Mouse (Mus musculus): ENCODE results near the gene Pdgfra. TPM values are rescaled to one million over a fixed set of nuclear protein-coding genes. Genes with fewer than 3 reads are reported as not detected.

The Pdgfra gene
- polyA plus RNA-seq, 1 experiment: 2.1 TPM

DNA sequence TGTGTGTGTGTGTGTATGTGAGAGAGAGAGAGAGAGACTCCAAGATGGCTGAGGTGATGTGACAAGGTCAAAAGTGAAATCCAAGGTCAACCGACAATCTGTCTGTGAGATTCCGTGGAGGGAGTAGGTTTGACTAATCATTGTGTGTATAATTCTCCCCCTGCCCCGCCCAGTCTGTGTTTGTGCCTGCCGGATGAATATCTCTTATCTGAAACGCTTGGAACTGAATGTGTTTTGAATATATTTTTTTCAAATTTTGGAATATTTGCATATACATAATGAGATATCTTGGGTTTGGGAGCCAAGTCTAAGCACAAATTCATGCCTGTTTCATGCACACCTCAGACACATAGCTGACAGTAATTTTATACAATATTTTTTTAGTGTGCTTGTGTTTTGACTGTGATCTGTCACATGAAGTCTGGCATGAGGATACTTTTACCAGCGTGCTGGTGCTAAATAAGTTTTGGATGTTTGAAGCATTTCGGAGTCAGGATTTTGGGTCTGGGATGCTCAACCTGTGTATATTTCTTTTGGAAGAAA lies 32.7 kb downstream of the Pdgfra start:
- Histone ChIP-seq H3K4me1 (ENCODE audit: control insufficient read depth, insufficient read depth, low read length) (no peaks in the 10 kb centered on the region), H3K36me3 (ENCODE audit: control insufficient read depth, insufficient read depth, low read length, poor library complexity, severe bottlenecking) (no peaks in the 10 kb centered on the region), H3K9ac (ENCODE audit: low read depth, poor library complexity, severe bottlenecking) (no peak overlapping the region), H3K4me3 (ENCODE audit: low read depth, low read length) (no peak overlapping the region), H3K27ac (ENCODE audit: insufficient read depth, low read length) (no peak overlapping the region), H3K27me3 (ENCODE audit: control insufficient read depth, insufficient read depth, low read length, poor library complexity, severe bottlenecking) (no peaks in the 10 kb centered on the region), H3K9me3 (replicated peaks; ENCODE audit: control insufficient read depth, insufficient read depth, low read length, poor library complexity, severe bottlenecking) (no peaks in the 10 kb centered on the region)
- TF ChIP-seq EP300 (IDR thresholded peaks at IDR 0.05; ENCODE audit: insufficient read depth, low read depth, low read length): no peak
- no peak for TF ChIP-seq POLR2A (IDR thresholded peaks at IDR 0.05; ENCODE audit: insufficient read depth, low read length)
- TF ChIP-seq CTCF (IDR thresholded peaks at IDR 0.05; ENCODE audit: low read depth, low read length): no peak

- Histone ChIP-seq H3K4me1 (ENCODE audit: control insufficient read depth, insufficient read depth, low read length) (no peaks in the 10 kb centered on the region), H3K27ac (ENCODE audit: insufficient read depth, low read length) (no peak overlapping the region), H3K36me3 (ENCODE audit: control insufficient read depth, insufficient read depth, low read length, poor library complexity, severe bottlenecking) (no peaks in the 10 kb centered on the region), H3K9ac (ENCODE audit: low read depth, poor library complexity, severe bottlenecking) (no peak overlapping the region), H3K27me3 (ENCODE audit: control insufficient read depth, insufficient read depth, low read length, poor library complexity, severe bottlenecking) (no peaks in the 10 kb centered on the region), H3K9me3 (replicated peaks; ENCODE audit: control insufficient read depth, insufficient read depth, low read length, poor library complexity, severe bottlenecking) (no peaks in the 10 kb centered on the region), H3K4me3 (ENCODE audit: low read depth, low read length) (no peak overlapping the region)
- TF ChIP-seq POLR2A (IDR thresholded peaks at IDR 0.05; ENCODE audit: insufficient read depth, low read length) (no peak), CTCF (IDR thresholded peaks at IDR 0.05; ENCODE audit: low read depth, low read length) (no peak), EP300 (IDR thresholded peaks at IDR 0.05; ENCODE audit: insufficient read depth, low read depth, low read length) (no peak)
Measured at GRCm38 (mm10) chr5:75185584-75185983, 33.5 kb downstream of the Pdgfra start.

- Histone ChIP-seq H3K36me3 (ENCODE audit: control insufficient read depth, insufficient read depth, low read length, poor library complexity, severe bottlenecking) (no peaks in the 10 kb centered on the region), H3K9ac (ENCODE audit: low read depth, poor library complexity, severe bottlenecking) (no peak overlapping the region), H3K27me3 (ENCODE audit: control insufficient read depth, insufficient read depth, low read length, poor library complexity, severe bottlenecking) (no peaks in the 10 kb centered on the region), H3K4me3 (ENCODE audit: low read depth, low read length) (no peak overlapping the region), H3K9me3 (replicated peaks; ENCODE audit: control insufficient read depth, insufficient read depth, low read length, poor library complexity, severe bottlenecking) (no peaks in the 10 kb centered on the region), H3K27ac (ENCODE audit: insufficient read depth, low read length) (no peak overlapping the region), H3K4me1 (ENCODE audit: control insufficient read depth, insufficient read depth, low read length) (no peaks in the 10 kb centered on the region)
- TF ChIP-seq CTCF (IDR thresholded peaks at IDR 0.05; ENCODE audit: low read depth, low read length): no peak
- no peak for TF ChIP-seq POLR2A (IDR thresholded peaks at IDR 0.05; ENCODE audit: insufficient read depth, low read length)
- no peak for TF ChIP-seq EP300 (IDR thresholded peaks at IDR 0.05; ENCODE audit: insufficient read depth, low read depth, low read length)
Measured at GRCm38 (mm10) chr5:75189319-75189987, 37.4 kb downstream of the Pdgfra start.

DNA sequence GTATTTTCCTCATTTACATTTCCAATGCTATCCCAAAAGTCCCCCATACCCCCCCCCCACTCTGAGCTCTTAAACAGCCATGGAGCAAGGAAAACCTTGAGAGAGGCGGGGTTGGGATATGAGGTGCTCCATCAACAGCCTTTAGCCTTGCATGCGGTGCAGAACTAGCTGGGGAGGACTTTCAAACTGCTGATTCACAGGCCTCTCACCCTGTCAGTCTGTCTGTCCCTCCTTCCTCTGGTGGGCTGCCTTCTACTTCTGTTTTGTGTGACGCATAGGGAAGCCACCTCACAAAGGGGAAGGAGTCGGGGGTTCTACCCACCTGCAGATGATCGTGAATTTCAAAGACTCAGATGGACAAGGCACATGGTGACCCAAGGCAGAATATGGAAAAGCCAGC lies 41.0 kb downstream of the Pdgfra start:
- H3K4me3 ChIP-seq (ENCODE audit: low read depth, low read length): no peak overlapping the region
- no peak overlapping the region for H3K27ac ChIP-seq (ENCODE audit: insufficient read depth, low read length)
- H3K36me3 ChIP-seq (ENCODE audit: control insufficient read depth, insufficient read depth, low read length, poor library complexity, severe bottlenecking): no peaks in the 10 kb centered on the region
- no peak for TF ChIP-seq POLR2A (IDR thresholded peaks at IDR 0.05; ENCODE audit: insufficient read depth, low read length)
- TF ChIP-seq EP300 (IDR thresholded peaks at IDR 0.05; ENCODE audit: insufficient read depth, low read depth, low read length): no peak
- no peak for TF ChIP-seq CTCF (IDR thresholded peaks at IDR 0.05; ENCODE audit: low read depth, low read length)
- H3K9me3 ChIP-seq (replicated peaks; ENCODE audit: control insufficient read depth, insufficient read depth, low read length, poor library complexity, severe bottlenecking): no peaks in the 10 kb centered on the region
- H3K9ac ChIP-seq (ENCODE audit: low read depth, poor library complexity, severe bottlenecking): no peak overlapping the region
- H3K4me1 ChIP-seq (ENCODE audit: control insufficient read depth, insufficient read depth, low read length): no peaks in the 10 kb centered on the region
- H3K27me3 ChIP-seq (ENCODE audit: control insufficient read depth, insufficient read depth, low read length, poor library complexity, severe bottlenecking): no peaks in the 10 kb centered on the region

GRCm38 (mm10) chr5:75198413-75198812 lies 46.3 kb downstream of the Pdgfra start:
- Histone ChIP-seq H3K9me3 (replicated peaks; ENCODE audit: control insufficient read depth, insufficient read depth, low read length, poor library complexity, severe bottlenecking) (no peaks in the 10 kb centered on the region), H3K4me3 (ENCODE audit: low read depth, low read length) (no peak overlapping the region), H3K9ac (ENCODE audit: low read depth, poor library complexity, severe bottlenecking) (no peak overlapping the region), H3K27me3 (ENCODE audit: control insufficient read depth, insufficient read depth, low read length, poor library complexity, severe bottlenecking) (no peaks in the 10 kb centered on the region), H3K4me1 (ENCODE audit: control insufficient read depth, insufficient read depth, low read length) (no peaks in the 10 kb centered on the region), H3K36me3 (ENCODE audit: control insufficient read depth, insufficient read depth, low read length, poor library complexity, severe bottlenecking) (no peaks in the 10 kb centered on the region), H3K27ac (ENCODE audit: insufficient read depth, low read length) (no peak overlapping the region)
- no peak for TF ChIP-seq CTCF (IDR thresholded peaks at IDR 0.05; ENCODE audit: low read depth, low read length)
- TF ChIP-seq EP300 (IDR thresholded peaks at IDR 0.05; ENCODE audit: insufficient read depth, low read depth, low read length): no peak
- TF ChIP-seq POLR2A (IDR thresholded peaks at IDR 0.05; ENCODE audit: insufficient read depth, low read length): no peak

DNA sequence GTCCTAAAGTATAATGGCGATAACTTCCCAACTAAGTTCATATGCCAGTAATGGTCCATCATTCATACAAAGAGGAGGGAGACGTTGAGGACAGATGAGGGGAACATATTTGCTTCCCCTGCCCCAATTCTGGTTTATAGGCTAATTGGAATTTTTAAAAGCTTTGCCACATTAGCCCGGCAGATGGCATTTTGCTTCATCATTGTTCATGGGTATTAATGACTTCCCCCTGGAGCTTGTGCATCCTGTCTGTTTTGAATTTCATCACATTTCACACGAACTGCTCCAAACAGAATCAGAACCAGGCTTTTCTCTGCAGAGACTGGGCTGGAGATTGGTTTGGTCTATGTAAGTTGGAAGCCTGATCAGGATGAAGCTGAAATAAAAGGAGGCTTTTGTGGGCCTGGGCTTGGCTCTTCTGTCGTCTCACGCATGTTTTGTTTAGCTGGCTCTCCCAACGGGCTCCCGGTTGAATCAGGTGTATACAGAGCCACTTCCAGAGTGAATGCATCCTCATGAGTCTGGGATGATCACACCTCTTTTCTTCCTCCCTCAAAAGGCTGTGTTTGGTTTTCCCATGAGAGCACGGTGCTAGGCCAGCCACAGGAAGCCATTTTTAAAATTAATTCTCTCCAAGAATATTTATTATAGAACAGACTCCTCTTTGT lies 47.7 kb downstream of the Pdgfra start:
- H3K4me1 ChIP-seq (ENCODE audit: control insufficient read depth, insufficient read depth, low read length): no peaks in the 10 kb centered on the region
- H3K36me3 ChIP-seq (ENCODE audit: control insufficient read depth, insufficient read depth, low read length, poor library complexity, severe bottlenecking): no peaks in the 10 kb centered on the region
- no peak overlapping the region for H3K9ac ChIP-seq (ENCODE audit: low read depth, poor library complexity, severe bottlenecking)
- no peak overlapping the region for H3K4me3 ChIP-seq (ENCODE audit: low read depth, low read length)
- no peak overlapping the region for H3K27ac ChIP-seq (ENCODE audit: insufficient read depth, low read length)
- no peaks in the 10 kb centered on the region for H3K9me3 ChIP-seq (replicated peaks; ENCODE audit: control insufficient read depth, insufficient read depth, low read length, poor library complexity, severe bottlenecking)
- TF ChIP-seq POLR2A (IDR thresholded peaks at IDR 0.05; ENCODE audit: insufficient read depth, low read length): no peak
- TF ChIP-seq EP300 (IDR thresholded peaks at IDR 0.05; ENCODE audit: insufficient read depth, low read depth, low read length): no peak
- TF ChIP-seq CTCF (IDR thresholded peaks at IDR 0.05; ENCODE audit: low read depth, low read length): no peak
- no peaks in the 10 kb centered on the region for H3K27me3 ChIP-seq (ENCODE audit: control insufficient read depth, insufficient read depth, low read length, poor library complexity, severe bottlenecking)

Measured in ES-Bruce4 (cell line).